Comparison of ENCODE assay signal across 9 mouse cellular contexts in genomic region chr19:36836035-36836434, GRCm38 (mm10). TPM values are rescaled to one million over a fixed set of nuclear protein-coding genes. Genes with fewer than 3 reads are reported as not detected.
DNase-seq lines count a peak whose midpoint lies in the region; ATAC-seq and TF ChIP-seq lines count a peak whose summit lies in the region.
"Had no signal": no experiment of that assay in that cellular context is flagged by ENCODE, and none has a peak within 500 bp of the region (broad histone marks: within the 10 kb centered on the region; RNA-seq: fewer than 3 reads in every experiment).

No protein-coding gene starts in this region.

- peak; percentile 28 for DNase-seq in adrenal gland, postnatal 10 days
- no peak for DNase-seq in adrenal gland, adult 2 months
- DNase-seq in lung, postnatal 0 days (ENCODE audit: low spot score) = no peak
- no peak for DNase-seq in lung, postnatal 14 days
- DNase-seq in limb, embryonic 10.5 days (ENCODE audit: low spot score) = no peak
- DNase-seq in skeletal muscle tissue, adult 2 months (ENCODE audit: low read depth, low spot score) = peak; percentile 48
- DNase-seq in layer of hippocampus, postnatal 36 days = no peak
- no peak for DNase-seq in ovary, postnatal 10 days (ENCODE audit: low spot score)
- DNase-seq: layer of hippocampus, adult 9-11 months had no signal

- no peak for TF ChIP-seq EP300 in lung, postnatal 0 days (IDR thresholded peaks at IDR 0.05)

- TF ChIP-seq CTCF in lung, postnatal 0 days (IDR thresholded peaks at IDR 0.05) = no peak

- H3K9me3 ChIP-seq in lung, postnatal 0 days (ENCODE audit: low read length) = no peaks in the 10 kb centered on the region
- H3K9me3 ChIP-seq in limb, embryonic 10.5 days (replicated peaks) = no peaks in the 10 kb centered on the region

- H3K27me3 ChIP-seq in lung, postnatal 0 days (replicated peaks; ENCODE audit: insufficient read depth, low read length) = no peaks in the 10 kb centered on the region
- H3K27me3 ChIP-seq in limb, embryonic 10.5 days (ENCODE audit: low read depth, poor library complexity, severe bottlenecking) = no peaks in the 10 kb centered on the region

- no peak overlapping the region for H3K27ac ChIP-seq in lung, postnatal 0 days (ENCODE audit: low read length)
- no peak overlapping the region for H3K27ac ChIP-seq in limb, embryonic 10.5 days

- H3K4me2 ChIP-seq in lung, postnatal 0 days (replicated peaks; ENCODE audit: low read depth, low read length) = peak overlapping the region; percentile 56

- peaks cover 6% of the 10 kb centered on the region; the same call in 1 of the 2 replicates for H3K4me1 ChIP-seq in lung, postnatal 0 days (ENCODE audit: insufficient read depth, low read depth, low read length)
- peaks cover 19% of the 10 kb centered on the region for H3K4me1 ChIP-seq in limb, embryonic 10.5 days

- no peaks in the 10 kb centered on the region for H3K36me3 ChIP-seq in lung, postnatal 0 days (ENCODE audit: insufficient read depth, low read length)
- H3K36me3 ChIP-seq in limb, embryonic 10.5 days = peaks cover 34% of the 10 kb centered on the region

- no peak for ATAC-seq in lung, postnatal 0 days

- H3K4me3 ChIP-seq in lung, postnatal 0 days (ENCODE audit: low read depth, low read length) = peak overlapping the region; percentile 99; the same call in 1 of the 2 replicates
- peak overlapping the region; percentile 96 for H3K4me3 ChIP-seq in limb, embryonic 10.5 days

- 30% methylated on average over 4 of the region's 4 CpGs for WGBS in lung, postnatal 0 days
- WGBS in limb, embryonic 10.5 days = 64% methylated on average over 4 of the region's 4 CpGs

- H3K9ac ChIP-seq in lung, postnatal 0 days (replicated peaks; ENCODE audit: low read depth) = 0 out of 2 replicates have a peak overlapping the region, but pooled peaks have one; percentile 12

RNA-seq across cellular contexts. Expression of gene Tnks2, which starts 2.0 kb away (rescaled TPM):
- total RNA-seq in adrenal gland, postnatal 10 days (2021) = 100 to 1,000 TPM; 119 to 140 TPM
- total RNA-seq in adrenal gland, adult 2 months (2021) = 10 to 100 TPM; 86.4 to 99.1 TPM
- 14.6 and 17.4 TPM in 2 replicates for polyA plus RNA-seq in adrenal gland, adult 2 months (2012; rRNA removed)
- polyA plus RNA-seq in lung, postnatal 0 days (2015; fragmentation: Nextera tagmentation; extraction: Ambion mirVana) = 25.4 and 28.7 TPM in 2 replicates
- 62.2 and 71.8 TPM in 2 replicates for polyA plus RNA-seq in limb, embryonic 10.5 days (2016; fragmentation: Nextera tagmentation; extraction: Ambion mirVana)
- total RNA-seq in layer of hippocampus, postnatal 36 days (2021) = 100 to 1,000 TPM; 127 to 133 TPM

Comparison
In these comparisons a context has a peak if more than half of its experiments do, and no peak if none do; other contexts are left out.
1. DNase-seq: peak in adrenal gland, postnatal 10 days (single experiment) and skeletal muscle tissue, adult 2 months (single experiment); none in adrenal gland, adult 2 months (single experiment), lung, postnatal 0 days (single experiment), lung, postnatal 14 days (single experiment), limb, embryonic 10.5 days (single experiment), layer of hippocampus, postnatal 36 days (0 of 2) and ovary, postnatal 10 days (single experiment).